Mouse (Mus musculus): ENCODE results near the gene Ppcs.

- no peak for TF ChIP-seq POLR2A (IDR thresholded peaks at IDR 0.05; ENCODE audit: insufficient read length, low read depth)
- no peak for TF ChIP-seq USF1 (IDR thresholded peaks at IDR 0.05; ENCODE audit: low read depth)
- TF ChIP-seq CEBPB (IDR thresholded peaks at IDR 0.05; ENCODE audit: insufficient read depth, poor library complexity, severe bottlenecking), result no peak
- TF ChIP-seq TCF12 (IDR thresholded peaks at IDR 0.05; ENCODE audit: insufficient read depth, poor library complexity, severe bottlenecking), result no peak
- no peak for TF ChIP-seq MYOG (IDR thresholded peaks at IDR 0.05; ENCODE audit: control insufficient read depth in 1 of 3, insufficient read depth in 1 of 3, insufficient read length in 2 of 3, low read depth in 2 of 3)
- no peak for TF ChIP-seq E2F4 (IDR thresholded peaks at IDR 0.05; ENCODE audit: insufficient read depth)
Observed at GRCm38 (mm10) chr4:119462858-119463755, 40.9 kb upstream of the Ppcs start.
